8 mouse cellular contexts compared by ENCODE assay signal in the genomic region with DNA sequence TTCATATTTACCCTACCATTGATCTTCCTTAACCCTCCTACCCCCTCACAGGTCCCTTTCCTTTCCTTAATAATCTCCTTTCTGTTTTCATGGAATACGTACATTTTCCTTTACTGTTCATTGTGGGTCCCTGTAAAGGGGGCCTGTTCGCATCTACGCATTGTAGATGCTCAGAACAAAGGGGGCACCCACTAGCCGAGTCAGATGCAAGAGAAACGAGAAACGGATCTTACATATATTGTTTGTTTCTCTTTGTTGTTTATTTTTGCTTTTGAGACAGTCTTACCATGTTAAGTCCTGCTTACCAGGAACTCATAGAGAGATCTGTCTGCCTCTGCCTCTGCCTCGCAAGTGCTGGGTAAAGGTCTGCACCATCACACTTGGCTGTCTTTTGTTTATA. TPM values are rescaled to one million over a fixed set of nuclear protein-coding genes. Genes with fewer than 3 reads are reported as not detected.
A peak's percentile ranks its signal among the peaks of the same experiment; 100 is the strongest.
DNase-seq lines count a peak whose midpoint lies in the region; ATAC-seq and TF ChIP-seq lines count a peak whose summit lies in the region.

No protein-coding gene starts in this region.

- H3K4me2 ChIP-seq in forebrain, embryonic 16.5 days (ENCODE audit: low read length), result peak overlapping the region; percentile 98
- peak overlapping the region; percentile 83 for H3K4me2 ChIP-seq in liver, embryonic 15.5 days

- no peak overlapping the region for H3K27ac ChIP-seq in cerebellum, adult 2 months (ENCODE audit: insufficient read depth, low read length)
- H3K27ac ChIP-seq in forebrain, embryonic 16.5 days (ENCODE audit: low read length), result no peak overlapping the region
- H3K27ac ChIP-seq in liver, embryonic 15.5 days (replicated peaks), result no peak overlapping the region

- no peaks in the 10 kb centered on the region for H3K36me3 ChIP-seq in forebrain, embryonic 16.5 days (ENCODE audit: control insufficient read depth, insufficient read depth)
- peaks cover 7% of the 10 kb centered on the region for H3K36me3 ChIP-seq in liver, embryonic 15.5 days (replicated peaks)

- 32% methylated on average over 7 of the region's 7 CpGs for WGBS in cerebellum, adult 2 months
- WGBS in forebrain, embryonic 16.5 days, result 17% methylated on average over 7 of the region's 7 CpGs
- 25% methylated on average over 7 of the region's 7 CpGs for WGBS in liver, embryonic 15.5 days (ENCODE audit: insufficient replicate concordance)

- H3K9ac ChIP-seq in forebrain, embryonic 16.5 days (replicated peaks; ENCODE audit: low read depth, low read length), result peak overlapping the region; percentile 90
- H3K9ac ChIP-seq in liver, embryonic 15.5 days, result peak overlapping the region; percentile 92; the same call in 1 of the 2 replicates

- no peak for DNase-seq in cerebellum, adult 2 months
- DNase-seq in cerebellum, adult 8-10 months, result no peak
- peak; percentile 20 for DNase-seq in A20 (ENCODE audit: low read depth, low spot score)
- no peak for DNase-seq in right cerebral cortex, postnatal 10 days (ENCODE audit: low spot score in 2 of 2)
- DNase-seq in right cerebral cortex, postnatal 14 days, result no peak
- no peak for DNase-seq in testis, postnatal 10 days (ENCODE audit: low spot score)

- H3K9me3 ChIP-seq in forebrain, embryonic 16.5 days (ENCODE audit: control insufficient read depth, low read length), result no peaks in the 10 kb centered on the region
- no peaks in the 10 kb centered on the region for H3K9me3 ChIP-seq in liver, embryonic 15.5 days (replicated peaks)

- no peak for TF ChIP-seq CTCF in cerebellum, adult 2 months (IDR thresholded peaks at IDR 0.05; ENCODE audit: borderline replicate concordance, insufficient read depth, low read depth, low read length)

- peak overlapping the region; percentile 38 for H3K4me3 ChIP-seq in cerebellum, adult 2 months (replicated peaks; ENCODE audit: insufficient read depth, low read depth, low read length)
- peak overlapping the region; percentile 84 for H3K4me3 ChIP-seq in forebrain, embryonic 16.5 days (replicated peaks; ENCODE audit: low read length)
- H3K4me3 ChIP-seq in liver, embryonic 15.5 days (replicated peaks), result peak overlapping the region; percentile 93

- no peaks in the 10 kb centered on the region for H3K27me3 ChIP-seq in cerebellum, adult 2 months (ENCODE audit: control insufficient read depth, insufficient read depth, low read length)
- H3K27me3 ChIP-seq in forebrain, embryonic 16.5 days (replicated peaks; ENCODE audit: control insufficient read depth, insufficient read depth, low read length), result no peaks in the 10 kb centered on the region; the same call in 1 of the 2 replicates
- H3K27me3 ChIP-seq in liver, embryonic 15.5 days, result no peaks in the 10 kb centered on the region

- TF ChIP-seq POLR2A in cerebellum, adult 2 months (IDR thresholded peaks at IDR 0.05; ENCODE audit: borderline replicate concordance, insufficient read depth, low read length), result no peak

- no peaks in the 10 kb centered on the region; the same call in 1 of the 2 replicates for H3K4me1 ChIP-seq in cerebellum, adult 2 months (ENCODE audit: control insufficient read depth, insufficient read depth, low read length)
- peaks cover 13% of the 10 kb centered on the region for H3K4me1 ChIP-seq in forebrain, embryonic 16.5 days (replicated peaks; ENCODE audit: control insufficient read depth, insufficient read depth, low read length)
- peaks cover 24% of the 10 kb centered on the region for H3K4me1 ChIP-seq in liver, embryonic 15.5 days (replicated peaks)

- no peak for ATAC-seq in forebrain, embryonic 16.5 days
- no peak for ATAC-seq in liver, embryonic 15.5 days (ENCODE audit: insufficient read depth)

RNA-seq across cellular contexts. Expression of a gene that starts 1.4 kb away (rescaled TPM):
- 27.3 and 31.5 TPM in 2 replicates for polyA plus RNA-seq in cerebellum, adult 2 months (2012; rRNA removed)
- polyA plus RNA-seq in forebrain, embryonic 16.5 days (2015; fragmentation: Nextera tagmentation; extraction: Ambion mirVana), result 112 and 119 TPM in 2 replicates
- 62.0 and 65.7 TPM in 2 replicates for polyA plus RNA-seq in liver, embryonic 15.5 days (2015; fragmentation: Nextera tagmentation; extraction: Ambion mirVana)

Comparison
In these comparisons a context has a peak if more than half of its experiments do, and no peak if none do; other contexts are left out.
1. H3K4me3 ChIP-seq: peak in every context shown above with its lines; median percentile 93 in liver, embryonic 15.5 days; 84 in forebrain, embryonic 16.5 days; 38 in cerebellum, adult 2 months.